Mouse (Mus musculus) adrenal gland, adult 18-20 months (tissue): ENCODE data around the gene Eml2. TPM values are rescaled to one million over a fixed set of nuclear protein-coding genes. Genes with fewer than 3 reads are reported as not detected.

Source experiments
- DNase-seq, 2 experiments: peaks; one replicate each; pipeline ENCODE4 v3.0.0; 2021 to 2022; ENCODE audit warnings: low spot score in 2 of 2
- total RNA-seq, 2 experiments: library from RNA; stranded (reverse); gene quantifications; 1 replicate in 1 of 2; 2 replicates in 1 of 2; pipeline ENCODE4 v1.2.3; 2021

Gene Eml2
- total RNA-seq, 2 experiments from 2014 or later, result 33.9 to 43.9 TPM

DNA sequence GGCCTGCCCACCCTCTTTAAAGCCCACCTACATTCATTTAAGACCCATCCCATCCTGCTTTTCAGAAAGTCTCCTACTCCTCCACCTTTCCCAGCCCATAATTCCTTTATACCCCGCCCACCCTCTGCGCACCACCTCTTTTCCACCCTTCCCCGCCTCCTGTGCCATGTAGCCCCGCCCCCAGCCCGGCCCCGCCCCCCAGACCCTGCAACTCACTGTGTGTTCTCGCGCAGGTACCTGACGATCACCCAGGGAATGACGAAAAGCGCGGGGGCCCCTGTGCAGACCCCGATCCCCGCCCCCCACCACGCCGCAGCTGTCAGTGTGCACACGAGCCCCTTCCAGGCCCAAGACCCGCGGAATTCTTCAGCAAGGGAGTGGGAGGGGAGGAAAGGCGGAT lies 16.1 kb upstream of the Eml2 start:
- DNase-seq, result no peak

DNA sequence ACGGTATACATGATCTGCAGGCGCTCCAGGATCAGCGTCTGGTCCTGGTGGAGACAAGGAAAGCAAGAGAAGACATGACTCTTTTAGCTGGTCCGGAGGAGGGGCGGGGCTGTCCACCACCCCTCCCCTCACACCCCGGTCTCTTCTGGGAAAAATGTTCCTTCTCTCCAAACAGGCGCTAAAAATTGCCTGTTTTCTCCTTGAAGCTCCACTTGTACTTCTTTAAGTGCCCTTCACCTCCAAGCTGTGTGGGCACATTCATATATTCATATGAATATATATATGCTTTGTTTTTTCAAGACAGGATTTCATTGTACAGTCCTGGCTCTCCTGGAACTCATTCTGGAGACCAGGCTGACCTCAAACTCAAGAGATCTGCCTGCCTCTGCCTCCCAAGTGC lies 13.3 kb upstream of the Eml2 start:
- no peak for DNase-seq

- no peak for DNase-seq
Observed at GRCm38 (mm10) chr7:19163752-19164151, 12.5 kb upstream of the Eml2 start.

DNA sequence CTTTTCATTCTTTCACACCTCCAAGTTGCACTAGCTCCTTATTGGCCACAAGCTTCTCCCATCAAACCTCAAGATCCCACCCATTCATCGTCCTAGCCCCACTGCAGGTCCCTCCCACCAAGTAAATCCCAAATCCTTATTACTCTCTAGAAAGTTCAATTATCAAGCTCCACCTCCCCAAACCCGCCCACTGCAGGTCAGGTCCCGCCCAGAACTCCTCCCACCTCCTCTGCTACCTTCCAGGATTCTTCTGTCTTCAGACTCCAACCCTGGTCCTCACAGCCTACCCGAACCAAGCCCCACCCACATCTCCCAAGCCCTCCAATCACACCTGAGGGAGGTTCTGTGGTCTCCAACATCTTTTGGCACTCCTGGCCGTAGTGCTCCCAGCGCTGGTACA lies 12.0 kb upstream of the Eml2 start:
- no peak for DNase-seq

DNA sequence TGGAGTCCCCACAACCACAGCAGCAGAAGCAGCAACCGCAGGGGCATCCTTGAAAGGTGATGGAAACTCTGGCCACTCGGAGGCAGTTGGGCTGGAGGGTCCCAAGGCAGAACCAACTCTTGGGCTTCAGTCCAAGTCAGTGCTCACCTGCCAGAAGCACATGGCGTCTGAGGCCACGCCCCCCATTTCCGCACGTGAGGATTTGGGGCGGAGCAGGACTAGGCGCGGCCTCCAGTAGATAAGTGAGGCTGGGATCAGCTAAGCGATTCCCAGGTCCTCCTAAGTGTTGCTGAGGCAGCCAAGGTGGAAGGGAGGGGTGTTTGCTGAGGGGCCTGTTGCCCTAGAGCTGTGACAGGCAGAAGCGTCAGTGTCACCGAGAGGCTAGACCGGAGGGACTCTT lies 11.2 kb upstream of the Eml2 start:
- no peak for DNase-seq

DNA sequence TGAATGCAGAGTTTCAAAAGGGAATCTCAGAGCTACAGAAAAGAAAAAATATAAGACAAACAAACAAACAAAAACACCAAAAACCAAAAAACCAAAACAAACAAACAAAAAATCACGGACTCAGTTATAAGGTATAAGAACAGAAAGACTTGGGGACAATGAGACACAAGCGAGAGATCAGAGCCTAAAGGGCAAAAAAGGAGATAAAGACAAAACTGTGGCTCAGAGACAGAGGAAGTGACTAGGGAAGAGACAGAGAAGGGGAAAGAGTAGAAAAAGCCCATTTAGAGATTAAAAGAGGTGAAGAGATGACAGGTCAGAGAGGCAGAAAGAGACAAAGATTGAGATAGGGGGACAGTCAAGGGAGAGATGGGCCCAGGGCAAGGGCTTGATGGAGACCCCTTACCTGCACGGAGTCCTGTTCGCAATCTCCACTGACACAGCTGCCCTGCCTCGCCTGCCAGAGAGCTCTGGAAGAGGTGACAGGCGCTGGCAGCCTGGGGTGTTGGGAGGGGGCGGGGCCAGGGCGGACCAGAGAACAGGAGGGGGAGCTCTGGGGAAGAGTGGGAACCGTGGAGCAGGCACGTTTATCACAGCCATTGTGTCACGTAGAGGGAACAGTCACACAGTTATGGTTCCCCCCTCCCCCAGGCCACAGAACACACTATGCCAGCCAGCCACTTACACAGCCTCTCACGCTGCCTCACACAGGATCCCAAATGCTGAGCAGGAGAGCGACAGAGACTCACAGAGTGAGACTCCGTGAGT lies 10.4 kb upstream of the Eml2 start, which contains the start of gene Gipr:
Gene Gipr, minus strand, starts transcription at position 472 of the 768 bp plus-strand sequence.
- no peak for DNase-seq

GRCm38 (mm10) chr7:19166990-19167389 lies 9.2 kb upstream of the Eml2 start:
- DNase-seq, result no peak

DNA sequence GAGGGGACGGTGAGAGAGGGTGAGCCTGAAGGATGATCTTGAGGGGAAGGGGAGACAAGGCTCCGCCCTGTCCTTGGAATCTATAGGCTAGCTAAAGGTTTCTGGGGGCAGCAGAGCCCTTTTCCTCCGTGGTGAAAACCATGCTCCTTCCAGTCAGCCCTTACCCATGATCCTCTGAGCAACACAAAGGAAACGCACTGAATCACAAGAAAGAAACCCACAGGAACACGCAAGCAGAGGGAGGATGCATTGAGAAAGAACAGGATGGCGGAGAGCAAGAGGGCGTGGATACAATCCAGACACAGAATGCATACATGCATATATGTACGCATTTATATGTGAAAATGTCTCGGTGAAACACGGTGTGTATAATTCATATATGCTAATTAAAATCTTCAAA lies 6.7 kb upstream of the Eml2 start:
- no peak for DNase-seq

GRCm38 (mm10) chr7:19170142-19170541 lies 6.1 kb upstream of the Eml2 start:
- DNase-seq, result no peak

GRCm38 (mm10) chr7:19171831-19172230 lies 4.4 kb upstream of the Eml2 start:
- peak in 1 of 2 experiments; percentile 17 for DNase-seq

- peak; percentile 71 to 78 for DNase-seq
Observed at GRCm38 (mm10) chr7:19172874-19173273, 3.3 kb upstream of the Eml2 start.

GRCm38 (mm10) chr7:19176516-19176947 lies 311 bp downstream of the Eml2 start:
- DNase-seq, result no peak

DNA sequence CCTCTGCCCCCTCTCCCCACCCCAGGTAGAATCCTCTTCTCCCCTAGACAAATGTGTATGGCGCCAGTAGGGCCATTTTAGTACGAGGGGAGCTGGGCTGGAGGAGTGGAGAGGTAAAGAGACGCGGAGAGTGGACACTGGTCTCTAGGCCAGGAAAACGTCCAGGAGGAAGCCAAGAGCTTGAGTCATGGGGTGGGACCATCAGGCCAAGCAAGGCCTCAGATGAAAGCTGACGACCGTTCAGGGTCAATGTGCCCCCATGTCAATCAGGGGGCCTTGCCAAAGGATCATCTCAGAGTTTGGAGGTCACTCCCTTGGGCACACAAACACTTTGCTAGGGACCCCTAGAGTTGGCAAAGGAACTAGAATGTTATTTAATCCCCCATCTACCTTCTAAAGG lies 995 bp downstream of the Eml2 start:
- no peak for DNase-seq

DNA sequence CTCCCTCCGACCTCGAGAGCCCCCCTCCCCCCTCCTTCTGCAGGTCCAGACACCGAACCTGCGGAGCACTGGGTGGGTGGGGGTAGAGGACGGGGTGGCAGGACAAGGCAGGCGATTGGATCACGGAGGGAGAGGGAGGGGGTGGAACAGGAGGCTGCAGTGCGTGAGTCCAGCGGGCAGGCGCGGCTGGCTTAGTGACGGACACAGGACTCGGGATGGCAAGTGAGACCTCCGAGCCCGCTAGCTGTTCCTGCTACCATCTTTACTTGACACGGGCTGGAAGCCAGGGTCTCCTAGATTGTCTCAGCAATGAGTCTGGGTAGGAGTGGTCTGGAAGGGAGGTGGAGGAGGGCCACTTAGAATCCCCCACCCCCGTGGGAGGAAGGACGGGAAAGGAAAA lies 1.8 kb downstream of the Eml2 start:
- no peak for DNase-seq

DNA sequence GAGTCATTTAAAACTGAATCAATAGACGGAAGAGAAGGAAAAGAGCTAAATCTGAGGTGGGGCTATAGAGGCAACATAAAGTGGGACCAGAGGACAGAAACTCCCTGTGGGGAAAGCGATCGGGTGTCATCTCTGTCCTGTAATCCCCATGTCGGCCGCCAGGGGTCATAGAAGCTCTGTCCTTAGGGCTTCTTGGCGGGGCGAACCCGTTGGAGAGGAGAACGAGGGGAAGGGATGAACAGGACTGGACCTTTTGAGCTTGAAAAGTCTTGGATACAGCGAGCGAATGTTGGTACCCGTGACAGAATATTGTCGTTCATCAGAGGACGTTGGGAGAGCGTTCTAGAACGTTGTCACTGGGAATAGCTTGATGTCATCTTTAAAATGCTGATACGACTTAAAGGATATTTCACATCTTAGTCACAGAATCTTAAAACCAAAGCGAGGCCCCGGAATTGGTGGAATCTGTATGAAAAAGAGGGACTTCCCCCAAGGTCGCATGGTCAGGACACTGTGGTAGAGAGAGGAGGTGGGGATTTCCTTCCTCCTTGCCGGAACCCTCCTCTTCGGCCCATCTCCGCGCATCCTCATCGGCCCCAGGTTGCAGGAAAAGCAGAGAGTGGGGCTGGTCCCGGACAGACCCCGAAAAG lies 2.3 kb downstream of the Eml2 start:
- peak; percentile 78 to 83 for DNase-seq

GRCm38 (mm10) chr7:19179173-19179572 lies 3.0 kb downstream of the Eml2 start:
- DNase-seq, result peak; percentile 61 to 67

GRCm38 (mm10) chr7:19179936-19180335 lies 3.7 kb downstream of the Eml2 start:
- DNase-seq, result no peak

DNA sequence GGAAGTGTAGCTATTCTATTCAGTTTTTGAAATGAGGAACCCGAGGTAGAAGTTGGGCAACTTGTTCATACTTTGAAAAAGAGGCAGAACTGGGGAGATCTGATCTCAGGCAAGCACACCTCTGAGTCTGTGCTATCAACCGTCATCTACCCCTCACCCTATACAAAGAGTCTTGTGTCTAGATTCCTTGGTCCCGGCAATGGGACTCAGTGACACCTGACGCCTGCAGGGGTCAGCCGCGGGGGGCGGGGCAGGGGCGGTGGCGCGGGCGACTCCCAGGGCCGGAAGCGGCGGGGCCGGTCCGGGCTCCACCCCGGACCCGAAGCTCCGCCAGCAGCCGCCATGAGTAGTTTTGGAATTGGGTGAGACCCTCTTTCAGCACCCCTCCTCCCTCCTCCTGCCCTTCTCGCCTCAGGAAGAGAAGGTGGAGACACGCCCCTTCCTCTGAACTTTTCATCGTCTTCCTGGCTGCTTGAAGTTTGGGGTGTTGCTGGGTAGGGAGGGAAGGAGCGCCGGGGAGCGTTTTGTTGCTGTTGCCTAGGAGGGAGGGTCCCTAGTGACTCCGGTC lies 4.7 kb downstream of the Eml2 start:
- peak; percentile 40 to 49 for DNase-seq

DNA sequence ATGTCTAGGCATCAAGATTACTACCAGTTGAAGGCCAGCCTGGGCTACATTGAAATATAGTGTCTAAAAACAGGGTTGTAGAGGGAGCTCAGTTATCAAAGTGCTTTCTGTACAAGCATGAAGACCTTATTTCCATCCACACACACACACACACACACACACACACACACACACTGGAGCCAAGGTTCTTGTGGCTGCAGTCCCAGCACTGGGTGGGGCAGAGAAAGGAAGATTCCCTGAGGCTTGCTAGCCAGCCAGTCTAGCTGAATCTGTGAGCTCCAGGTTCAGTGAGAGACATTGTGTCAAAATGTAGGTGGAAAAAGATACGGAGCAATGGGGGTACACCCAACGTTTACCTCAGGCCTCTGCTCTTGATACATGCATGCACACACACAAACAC lies 8.0 kb downstream of the Eml2 start:
- DNase-seq, result no peak

- no peak for DNase-seq
Observed at GRCm38 (mm10) chr7:19184758-19185157, 8.5 kb downstream of the Eml2 start.

- DNase-seq, result no peak
Observed at GRCm38 (mm10) chr7:19194676-19195075, 18.5 kb downstream of the Eml2 start.

- peak in 1 of 2 experiments; percentile 45 for DNase-seq
Observed at GRCm38 (mm10) chr7:19196676-19197075, 20.5 kb downstream of the Eml2 start.
